Mouse (Mus musculus): ENCODE data around the gene Glcci1. TPM values are rescaled to one million over a fixed set of nuclear protein-coding genes. Genes with fewer than 3 reads are reported as not detected.

Glcci1 gene
- total and polyA plus RNA-seq, 3 experiments = 1.9 to 3.5 (median 2.4) TPM

DNA sequence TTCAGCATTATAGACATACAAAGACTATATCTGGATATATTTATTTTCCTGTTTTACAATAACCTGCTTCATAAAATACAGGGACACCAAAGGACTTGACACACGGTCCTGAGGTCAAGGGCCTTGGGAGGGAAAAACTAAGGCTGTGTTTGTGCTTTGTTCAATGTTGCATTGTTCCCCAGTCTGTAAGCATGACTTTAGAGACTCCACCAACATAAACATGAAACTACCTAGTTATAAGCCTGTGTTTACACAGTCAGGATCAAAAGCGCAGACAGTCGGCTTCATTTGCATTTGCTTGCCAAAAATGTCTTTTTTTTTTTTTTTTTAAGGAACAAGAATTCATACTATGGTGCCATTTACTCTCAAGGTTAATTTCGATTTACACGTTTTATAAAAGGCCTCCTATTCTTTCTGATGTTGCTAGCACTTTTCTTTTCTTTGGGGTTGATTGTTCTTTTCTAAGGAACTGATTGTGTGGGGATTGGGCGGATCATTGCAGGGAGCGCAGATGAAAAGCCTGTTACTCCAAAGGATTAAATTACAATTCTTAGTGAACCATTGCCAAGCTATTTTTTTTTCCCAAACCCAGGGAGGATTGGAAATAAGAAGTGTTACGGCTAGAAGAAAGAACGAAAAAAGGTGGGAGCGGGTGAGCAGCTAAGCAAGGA, 41.6 kb upstream of the Glcci1 start:
- in situ Hi-C loops (cut with MboI; ENCODE audit: low pct_ligation_motif_present, low pct_unique_long_range_greater_than_20kb, low sequenced_read_pairs) (no loop called here), dilution Hi-C loops (cut with MboI; ENCODE audit: extremely low pct_ligation_motif_present, extremely low pct_unique_long_range_greater_than_20kb, low sequenced_read_pairs) (no loop called here)
- no peaks in the 10 kb centered on the region for H3K27me3 ChIP-seq (replicated peaks)
- no peak overlapping the region for H3K9ac ChIP-seq (ENCODE audit: insufficient read depth, low read depth)
- H3K4me2 ChIP-seq (ENCODE audit: insufficient read depth, low read depth, poor library complexity, severe bottlenecking) = no peak overlapping the region
- no peaks in the 10 kb centered on the region for H3K9me3 ChIP-seq (replicated peaks; ENCODE audit: low read length)
- no peak for TF ChIP-seq CTCF (conservative IDR thresholded peaks at IDR 0.05 in 1 of 2, IDR thresholded peaks at IDR 0.05 in 1 of 2; ENCODE audit: low read depth in 2 of 2, low read length in 2 of 2)
- TF ChIP-seq MYC (IDR thresholded peaks at IDR 0.05; ENCODE audit: low read depth, low read length) = no peak
- no peak for TF ChIP-seq ZMIZ1 (IDR thresholded peaks at IDR 0.05; ENCODE audit: low read depth, low read length)
- no peak for TF ChIP-seq SIN3A (IDR thresholded peaks at IDR 0.05; ENCODE audit: low read length)
- TF ChIP-seq JUN (IDR thresholded peaks at IDR 0.05; ENCODE audit: insufficient read depth, low read depth, low read length) = no peak
- TF ChIP-seq SMC3 (IDR thresholded peaks at IDR 0.05; ENCODE audit: low read depth, low read length) = no peak
- no peak for TF ChIP-seq KAT2A (IDR thresholded peaks at IDR 0.05; ENCODE audit: insufficient replicate concordance, low read length)
- no peak overlapping the region for H3K27ac ChIP-seq (ENCODE audit: insufficient read depth, low read depth)
- no peaks in the 10 kb centered on the region for H3K36me3 ChIP-seq (replicated peaks in 1 of 2; ENCODE audit: control insufficient read depth in 1 of 2, insufficient read depth in 1 of 2, low read length in 1 of 2)
- H3K4me1 ChIP-seq (ENCODE audit: control insufficient read depth in 1 of 2, insufficient read depth in 2 of 2) = peaks cover 2 to 11% of the 10 kb centered on the region in 2 experiments
- no peak for DNase-seq (ENCODE audit: extremely low read depth)
- H3K79me2 ChIP-seq (replicated peaks; ENCODE audit: control insufficient read depth, extremely low read depth, insufficient read depth, poor library complexity, severe bottlenecking) = no peaks in the 10 kb centered on the region
- H3K4me3 ChIP-seq (replicated peaks in 1 of 3; ENCODE audit: low read depth in 2 of 3, low read length in 2 of 3, poor library complexity in 1 of 3) = no peak overlapping the region

DNA sequence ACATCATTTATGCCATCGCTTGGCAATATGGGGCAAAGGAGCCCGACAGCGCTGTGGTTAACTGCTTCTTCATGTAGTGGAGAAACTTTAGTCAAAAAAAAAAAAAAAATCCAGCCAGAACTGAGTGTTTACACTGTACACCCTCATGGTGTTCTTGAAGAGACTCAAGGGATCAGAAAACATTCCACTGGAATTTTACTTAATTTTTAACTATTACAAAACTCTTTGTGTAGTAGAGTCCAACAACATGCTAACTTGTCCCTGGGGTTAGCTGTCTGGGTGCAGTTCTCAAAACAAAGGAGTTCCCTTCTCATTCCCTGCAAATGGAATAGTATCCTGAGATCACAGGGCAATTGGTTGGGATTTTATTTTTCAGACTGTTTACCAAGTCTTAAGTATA, 39.5 kb upstream of the Glcci1 start:
- dilution Hi-C loops (cut with MboI; ENCODE audit: extremely low pct_ligation_motif_present, extremely low pct_unique_long_range_greater_than_20kb, low sequenced_read_pairs) (no loop called here), in situ Hi-C loops (cut with MboI; ENCODE audit: low pct_ligation_motif_present, low pct_unique_long_range_greater_than_20kb, low sequenced_read_pairs) (no loop called here)
- no peaks in the 10 kb centered on the region for H3K36me3 ChIP-seq (replicated peaks in 1 of 2; ENCODE audit: control insufficient read depth in 1 of 2, insufficient read depth in 1 of 2, low read length in 1 of 2)
- no peaks in the 10 kb centered on the region for H3K79me2 ChIP-seq (replicated peaks; ENCODE audit: control insufficient read depth, extremely low read depth, insufficient read depth, poor library complexity, severe bottlenecking)
- no peaks in the 10 kb centered on the region for H3K9me3 ChIP-seq (replicated peaks; ENCODE audit: low read length)
- no peaks in the 10 kb centered on the region for H3K27me3 ChIP-seq (replicated peaks)
- no peak for TF ChIP-seq E2F4 (IDR thresholded peaks at IDR 0.05; ENCODE audit: insufficient replicate concordance, low read depth, low read length)
- no peak for TF ChIP-seq IRF4 (IDR thresholded peaks at IDR 0.05; ENCODE audit: low read depth, low read length)
- no peak for TF ChIP-seq POLR2AphosphoS2 (IDR thresholded peaks at IDR 0.05; ENCODE audit: low read depth, low read length)
- TF ChIP-seq CHD2 (IDR thresholded peaks at IDR 0.05; ENCODE audit: low read length) = no peak
- no peak for TF ChIP-seq UBTF (IDR thresholded peaks at IDR 0.05; ENCODE audit: low read depth, low read length)
- H3K27ac ChIP-seq (ENCODE audit: insufficient read depth, low read depth) = no peak overlapping the region
- DNase-seq (ENCODE audit: extremely low read depth) = no peak
- no peak overlapping the region for H3K4me3 ChIP-seq (replicated peaks in 1 of 3; ENCODE audit: low read depth in 2 of 3, low read length in 2 of 3, poor library complexity in 1 of 3)
- H3K9ac ChIP-seq (ENCODE audit: insufficient read depth, low read depth) = no peak overlapping the region
- peaks cover 2 to 10% of the 10 kb centered on the region in 2 experiments for H3K4me1 ChIP-seq (ENCODE audit: control insufficient read depth in 1 of 2, insufficient read depth in 2 of 2)
- no peak overlapping the region for H3K4me2 ChIP-seq (ENCODE audit: insufficient read depth, low read depth, poor library complexity, severe bottlenecking)

DNA sequence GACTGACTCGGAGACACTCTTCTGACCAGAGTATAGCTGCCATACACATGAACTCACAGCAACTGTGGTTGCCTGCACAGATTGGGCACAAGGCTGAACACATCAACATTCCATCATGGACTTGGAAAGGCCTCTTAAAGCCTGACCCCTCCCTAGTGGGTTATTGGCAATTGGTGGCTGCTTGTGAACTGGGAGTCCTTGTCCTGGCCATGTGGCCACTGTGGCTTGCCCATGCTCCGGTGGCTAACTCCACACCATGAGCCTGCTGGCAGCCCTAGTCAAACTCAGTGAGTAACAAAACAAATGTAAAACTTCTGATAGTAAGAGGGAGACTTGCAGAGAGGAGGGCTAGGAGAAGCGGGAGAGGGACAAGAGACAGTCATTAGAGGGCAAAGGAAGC, 37.3 kb upstream of the Glcci1 start:
- H3K9me3 ChIP-seq (replicated peaks; ENCODE audit: low read length) = no peaks in the 10 kb centered on the region
- no peaks in the 10 kb centered on the region for H3K79me2 ChIP-seq (replicated peaks; ENCODE audit: control insufficient read depth, extremely low read depth, insufficient read depth, poor library complexity, severe bottlenecking)
- no peaks in the 10 kb centered on the region for H3K36me3 ChIP-seq (replicated peaks in 1 of 2; ENCODE audit: control insufficient read depth in 1 of 2, insufficient read depth in 1 of 2, low read length in 1 of 2)
- H3K4me2 ChIP-seq (ENCODE audit: insufficient read depth, low read depth, poor library complexity, severe bottlenecking) = no peak overlapping the region
- H3K4me3 ChIP-seq (replicated peaks in 1 of 3; ENCODE audit: low read depth in 2 of 3, low read length in 2 of 3, poor library complexity in 1 of 3) = no peak overlapping the region
- H3K4me1 ChIP-seq (ENCODE audit: control insufficient read depth in 1 of 2, insufficient read depth in 2 of 2) = no peaks in the 10 kb centered on the region
- no peaks in the 10 kb centered on the region for H3K27me3 ChIP-seq (replicated peaks)
- dilution Hi-C loops (cut with MboI; ENCODE audit: extremely low pct_ligation_motif_present, extremely low pct_unique_long_range_greater_than_20kb, low sequenced_read_pairs) (no loop called here), in situ Hi-C loops (cut with MboI; ENCODE audit: low pct_ligation_motif_present, low pct_unique_long_range_greater_than_20kb, low sequenced_read_pairs) (no loop called here)
- DNase-seq (ENCODE audit: extremely low read depth) = no peak
- TF ChIP-seq HCFC1 (IDR thresholded peaks at IDR 0.05; ENCODE audit: low read depth, low read length) = no peak
- no peak for TF ChIP-seq USF1 (IDR thresholded peaks at IDR 0.05; ENCODE audit: low read depth, low read length)
- TF ChIP-seq KAT2A (IDR thresholded peaks at IDR 0.05; ENCODE audit: insufficient replicate concordance, low read length) = no peak
- no peak for TF ChIP-seq RCOR1 (conservative IDR thresholded peaks at IDR 0.05; ENCODE audit: low read depth, low read length)
- no peak overlapping the region for H3K27ac ChIP-seq (ENCODE audit: insufficient read depth, low read depth)
- H3K9ac ChIP-seq (ENCODE audit: insufficient read depth, low read depth) = no peak overlapping the region
